Mouse (Mus musculus): ENCODE data around the gene Hoxa11.

Hoxa11 gene

DNA sequence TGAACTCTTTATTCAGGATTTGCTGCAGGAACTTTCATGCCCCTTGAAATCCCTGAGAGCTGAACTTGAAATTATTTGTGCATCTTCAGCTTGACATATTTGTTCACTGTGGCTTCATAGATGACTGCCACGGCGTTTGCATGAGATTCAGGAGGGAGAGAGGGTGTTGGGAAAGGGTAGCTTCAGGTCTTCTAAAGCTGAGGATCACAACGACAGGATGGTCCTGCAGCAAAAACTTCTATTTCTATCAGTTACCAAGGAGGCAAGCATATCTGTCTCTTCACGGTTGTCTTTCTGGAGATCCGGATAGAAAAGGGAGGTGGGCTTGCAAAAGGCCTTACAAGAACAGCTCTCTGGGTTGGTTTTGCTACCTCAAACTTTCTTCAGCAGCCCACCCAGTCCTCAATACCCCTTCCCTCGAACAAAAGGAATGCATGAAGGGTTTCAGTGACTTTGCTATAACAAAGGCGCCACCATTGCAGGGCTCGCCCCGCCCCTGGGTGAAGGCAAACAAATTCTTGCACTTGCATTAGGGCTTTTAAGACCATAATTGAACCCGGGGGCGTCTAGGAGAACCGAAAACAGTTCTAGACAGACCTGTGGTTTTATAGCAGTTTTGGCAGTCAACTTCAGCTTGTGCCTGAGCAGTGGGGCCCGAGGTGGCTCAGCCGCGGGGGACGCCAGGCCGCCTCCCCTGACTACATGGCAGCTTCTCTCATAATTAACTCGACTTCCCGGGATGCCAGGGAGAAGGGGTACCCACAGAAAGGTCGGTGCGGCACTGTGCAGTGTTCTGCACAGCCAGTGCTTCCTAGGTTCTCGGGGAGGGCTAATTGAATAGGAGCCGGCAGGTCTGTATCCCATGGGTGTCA lies 2.4 kb upstream of the Hoxa11 start:
- ATAC-seq (ENCODE audit: low TSS enrichment), result no peak

DNA sequence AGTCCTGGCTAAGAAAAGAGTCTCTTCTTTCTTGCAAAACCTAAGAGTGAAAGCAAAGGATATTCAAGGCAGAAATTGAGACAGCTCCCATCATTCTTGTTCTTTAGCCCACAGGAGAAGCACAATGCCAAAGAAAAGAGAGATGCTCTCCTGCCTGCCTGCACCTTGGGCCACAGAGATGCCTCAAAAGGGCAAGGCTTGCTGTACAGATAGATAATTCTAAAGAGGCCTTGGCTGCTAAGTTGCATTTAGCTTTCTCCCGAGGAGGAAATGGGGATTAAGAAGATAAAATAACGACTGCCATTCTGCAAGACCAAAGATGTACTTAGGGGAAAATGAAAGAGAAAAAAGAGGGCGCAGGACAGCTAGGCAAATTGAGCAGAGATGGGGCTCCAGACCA lies 1.3 kb upstream of the Hoxa11 start:
- ATAC-seq (ENCODE audit: low TSS enrichment), result no peak

DNA sequence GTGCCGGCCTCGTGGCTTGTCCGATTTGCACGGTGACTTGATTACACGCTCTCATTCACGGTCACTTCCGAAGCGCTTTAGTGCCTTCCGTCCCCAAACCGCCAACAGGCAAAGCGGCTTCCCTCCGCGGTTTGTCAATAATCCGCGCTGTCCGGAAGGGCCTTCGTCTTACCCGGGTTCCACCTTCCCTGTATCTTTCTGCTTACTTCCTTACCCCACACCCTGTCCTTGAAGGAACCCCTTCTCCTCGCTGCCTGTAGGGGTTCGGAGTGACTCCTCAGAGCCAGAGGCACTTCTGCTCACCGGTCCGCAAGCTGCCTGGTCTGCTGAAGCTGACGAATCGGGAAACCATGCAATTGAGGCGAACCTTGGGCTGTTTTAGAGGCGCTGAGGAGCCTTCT lies 793 bp upstream of the Hoxa11 start:
- no peak for ATAC-seq (ENCODE audit: low TSS enrichment)

DNA sequence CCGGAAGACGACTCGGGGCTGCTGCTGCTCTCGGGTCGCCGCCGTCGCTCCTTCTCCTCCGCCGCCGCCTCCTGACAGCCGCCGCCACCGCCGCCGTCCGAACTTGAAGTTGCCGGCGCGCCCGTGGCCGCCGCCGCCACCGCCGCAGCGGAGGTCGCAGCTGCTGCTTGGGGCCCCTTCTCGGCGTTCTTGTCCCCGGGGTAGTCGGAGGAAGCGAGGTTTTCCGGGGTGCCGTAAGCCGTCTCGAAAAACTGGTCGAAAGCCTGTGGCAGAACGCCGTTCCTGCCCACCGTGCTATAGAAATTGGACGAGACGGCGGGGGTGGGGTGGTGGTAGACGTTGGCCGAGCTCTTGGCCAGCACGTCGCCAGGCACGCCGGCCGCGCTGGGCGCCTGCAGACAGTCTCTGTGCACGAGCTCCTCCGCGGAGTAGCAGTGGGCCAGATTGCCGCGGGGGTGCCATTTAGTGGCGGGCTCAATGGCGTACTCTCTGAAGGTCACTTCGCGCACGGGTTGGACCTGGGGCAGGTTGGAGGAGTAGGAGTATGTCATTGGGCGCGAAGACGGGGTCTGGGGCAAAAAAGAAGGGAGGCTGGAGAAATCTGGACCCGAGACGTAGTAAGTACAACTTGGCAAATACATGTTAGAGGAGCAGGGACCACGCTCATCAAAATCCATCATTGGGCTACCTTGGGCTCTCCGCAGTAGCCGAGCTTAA lies 412 bp downstream of the Hoxa11 start:
- ATAC-seq (ENCODE audit: low TSS enrichment), result no peak

DNA sequence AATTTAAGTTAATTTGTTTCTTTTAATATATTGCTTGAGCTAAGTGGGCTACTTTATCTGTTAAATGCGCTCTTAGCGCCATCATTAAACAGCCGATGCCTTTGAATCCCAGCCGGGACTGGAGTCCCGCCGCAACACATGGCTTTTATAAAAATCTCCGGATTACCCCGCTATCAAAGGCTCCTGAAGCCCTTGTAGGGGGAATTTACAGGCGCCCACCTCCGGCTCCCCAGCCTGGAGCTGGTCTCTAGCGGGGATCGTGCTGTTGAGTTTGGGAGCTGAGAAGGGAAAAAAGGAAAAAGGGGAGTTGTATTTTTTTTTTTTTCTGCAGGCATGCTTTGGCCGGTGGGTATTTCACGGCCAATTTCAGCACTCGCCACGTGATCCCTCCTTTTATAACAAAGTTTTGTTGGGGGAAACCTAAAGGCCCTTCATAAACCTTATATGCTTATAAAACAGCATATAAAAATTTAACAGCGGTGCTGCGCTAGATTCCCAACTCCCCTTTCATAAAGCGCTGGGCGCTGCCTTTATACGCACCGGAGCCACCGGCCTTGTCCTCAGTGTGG lies 1.1 kb downstream of the Hoxa11 start:
- no peak for ATAC-seq (ENCODE audit: low TSS enrichment)

DNA sequence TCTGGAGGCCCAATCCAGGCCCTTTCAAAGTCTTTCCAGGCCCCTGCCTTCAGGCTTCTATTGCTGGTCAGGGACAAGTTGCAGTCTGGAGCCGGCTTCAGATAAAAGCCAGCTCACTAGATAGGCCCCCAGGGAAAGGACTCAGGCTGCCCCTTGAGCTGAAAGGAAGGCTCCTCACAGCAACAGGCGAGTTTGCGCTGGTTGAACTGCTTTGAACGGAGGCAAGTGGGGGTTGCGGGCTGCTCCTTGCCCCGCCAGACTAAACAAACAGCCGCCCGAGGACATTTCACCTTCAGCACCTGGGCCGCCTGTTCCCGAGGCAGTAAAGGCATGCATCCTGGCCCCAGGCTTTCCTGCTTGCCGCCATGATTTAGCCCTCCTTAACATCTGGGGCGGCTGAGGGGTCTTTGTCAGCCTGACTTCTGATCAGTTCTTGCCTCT lies 1.9 kb downstream of the Hoxa11 start:
- ATAC-seq (ENCODE audit: low TSS enrichment), result no peak

DNA sequence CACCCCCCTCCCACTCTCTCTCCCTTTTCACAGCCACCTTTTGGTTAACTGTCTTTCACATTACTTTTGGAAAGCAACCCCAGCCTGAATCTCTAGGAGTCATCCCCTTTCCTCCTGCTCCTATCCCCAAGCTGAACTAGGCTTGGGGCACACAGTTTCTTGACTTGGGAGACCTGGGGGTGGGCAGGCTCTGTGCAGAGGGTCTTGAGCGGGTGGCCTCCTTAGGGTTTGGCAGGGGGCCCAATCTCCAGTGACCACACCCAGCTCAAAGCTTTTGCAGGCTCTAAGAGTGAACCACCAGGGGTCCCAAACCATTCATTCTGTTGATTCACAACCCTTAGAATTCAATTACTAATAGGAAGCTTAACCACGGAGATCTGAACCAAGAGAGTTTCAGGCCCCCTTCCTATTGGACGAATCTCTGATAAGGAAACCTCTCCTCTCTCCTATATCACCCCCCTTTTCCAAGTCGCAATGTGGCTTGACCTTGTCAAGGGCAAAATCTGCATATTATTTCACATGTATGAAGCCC lies 2.7 kb downstream of the Hoxa11 start:
- ATAC-seq (ENCODE audit: low TSS enrichment), result no peak

DNA sequence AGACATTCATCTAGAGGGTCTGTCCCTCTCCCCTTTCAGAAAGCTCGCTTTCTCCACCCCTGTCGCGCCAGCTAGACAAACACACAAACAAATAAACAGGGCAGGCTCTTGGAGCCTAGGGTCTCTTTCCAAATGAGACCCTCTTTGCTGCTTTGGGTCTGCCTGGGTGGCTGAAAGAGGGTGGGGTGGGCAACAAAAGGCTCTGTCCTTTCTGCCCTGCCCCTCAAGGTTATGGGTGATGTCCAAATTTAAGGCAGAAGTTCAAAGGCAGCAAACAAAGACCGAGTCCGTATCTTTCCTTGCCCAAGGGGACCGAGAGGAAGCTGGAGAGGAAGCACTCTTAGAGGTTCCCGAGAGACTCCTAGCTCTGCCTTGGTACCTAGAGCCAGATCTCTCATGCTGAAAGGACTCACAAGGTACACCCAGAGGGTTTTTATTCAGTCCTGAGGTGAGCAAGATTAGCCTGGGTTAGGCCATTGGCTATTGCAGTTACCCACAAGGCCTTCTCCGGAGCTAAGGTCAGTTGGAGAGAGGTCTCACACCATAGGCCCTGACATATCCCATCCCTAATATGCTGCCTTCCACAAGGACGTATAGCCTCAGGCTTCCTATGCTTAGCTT lies 4.5 kb downstream of the Hoxa11 start:
- no peak for ATAC-seq (ENCODE audit: low TSS enrichment)

DNA sequence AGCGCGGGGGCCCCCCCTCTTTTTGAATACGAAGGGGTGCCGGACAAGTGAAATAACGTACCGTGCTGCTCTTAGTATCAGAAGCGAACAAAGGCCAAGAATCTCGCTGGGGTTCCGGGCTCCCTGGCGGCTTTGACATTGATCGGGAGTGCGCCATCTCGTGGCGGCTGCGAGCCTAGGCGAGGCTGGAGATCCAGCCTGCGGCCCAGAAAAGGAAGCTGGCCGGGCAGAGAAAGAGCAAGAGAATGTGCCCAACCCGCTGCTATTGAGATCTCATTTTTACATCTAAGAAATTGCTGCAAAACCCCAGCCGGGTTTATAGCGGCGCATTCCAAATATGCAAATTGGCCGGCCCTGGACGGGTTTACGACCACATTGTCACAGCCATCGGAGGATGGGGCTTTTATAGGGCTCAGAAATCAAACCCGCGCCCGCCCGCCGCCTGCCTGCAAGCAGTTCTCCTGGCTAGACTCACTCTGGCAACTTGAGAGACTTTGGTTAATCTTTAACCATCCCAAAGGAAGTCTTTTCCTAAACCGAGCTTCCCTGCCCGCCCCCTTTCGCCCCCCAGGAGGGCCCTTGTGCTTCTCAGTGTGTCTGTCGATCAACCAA lies 5.1 kb downstream of the Hoxa11 start, which contains the start of gene Hoxa10:
TSS of gene Hoxa10 (minus strand) at position 466 of the 612 bp plus-strand sequence.
- no peak for ATAC-seq (ENCODE audit: low TSS enrichment)

DNA sequence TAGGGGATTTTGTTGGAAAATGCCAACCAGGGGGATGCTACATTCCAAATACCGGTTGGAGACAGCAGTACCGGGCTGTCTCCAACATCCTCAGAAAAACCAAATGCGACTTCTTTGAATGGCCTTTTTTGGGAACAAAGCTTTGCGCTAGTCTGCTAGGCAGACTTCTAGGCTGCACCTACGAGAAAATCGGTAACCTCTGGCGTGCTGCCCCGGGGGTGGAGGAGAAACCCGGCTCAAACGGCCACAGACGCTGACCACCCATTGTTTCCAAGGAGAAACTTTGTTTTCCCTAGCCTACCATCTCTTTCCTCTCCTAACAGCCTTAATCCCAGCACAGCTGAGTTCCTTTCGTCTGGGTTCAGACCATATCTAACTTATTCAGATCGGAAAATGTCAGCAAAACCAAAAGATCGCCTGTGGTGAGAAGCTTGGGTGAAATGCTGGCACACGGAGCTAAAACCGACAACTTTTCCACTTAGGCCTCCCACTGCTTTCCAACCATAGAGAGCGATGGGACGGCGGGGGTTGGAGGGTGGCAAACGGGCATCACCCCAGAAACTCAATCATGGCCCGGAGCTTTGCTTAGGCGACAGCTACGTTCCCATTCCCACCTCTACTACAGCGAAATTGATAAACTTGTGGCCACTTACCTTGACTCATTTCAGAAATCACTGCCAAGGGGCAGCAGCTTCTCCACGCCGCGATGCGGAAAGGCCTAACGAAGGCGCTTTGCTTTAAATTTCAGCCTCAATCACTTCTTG lies 5.8 kb downstream of the Hoxa11 start:
- ATAC-seq (ENCODE audit: low TSS enrichment), result no peak

DNA sequence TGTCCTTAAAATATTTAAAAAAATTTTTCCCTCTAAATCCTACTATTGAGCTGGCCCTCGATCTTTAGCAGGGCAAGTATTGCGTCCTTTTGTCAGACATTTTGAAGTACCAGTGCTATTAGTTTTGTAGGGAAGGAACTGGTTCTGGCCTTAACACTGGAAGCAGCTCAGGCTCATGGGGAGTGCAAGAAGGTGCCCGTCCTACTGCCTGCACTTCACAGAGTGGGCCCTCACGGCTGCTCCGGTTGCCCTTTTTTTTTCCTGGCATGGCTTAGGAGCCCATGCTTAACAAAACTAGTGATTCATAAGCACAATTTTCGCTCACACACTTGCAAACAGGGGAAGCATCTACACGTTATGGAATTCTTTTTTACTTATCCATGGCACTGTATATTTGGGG lies 6.6 kb downstream of the Hoxa11 start:
- no peak for ATAC-seq (ENCODE audit: low TSS enrichment)

DNA sequence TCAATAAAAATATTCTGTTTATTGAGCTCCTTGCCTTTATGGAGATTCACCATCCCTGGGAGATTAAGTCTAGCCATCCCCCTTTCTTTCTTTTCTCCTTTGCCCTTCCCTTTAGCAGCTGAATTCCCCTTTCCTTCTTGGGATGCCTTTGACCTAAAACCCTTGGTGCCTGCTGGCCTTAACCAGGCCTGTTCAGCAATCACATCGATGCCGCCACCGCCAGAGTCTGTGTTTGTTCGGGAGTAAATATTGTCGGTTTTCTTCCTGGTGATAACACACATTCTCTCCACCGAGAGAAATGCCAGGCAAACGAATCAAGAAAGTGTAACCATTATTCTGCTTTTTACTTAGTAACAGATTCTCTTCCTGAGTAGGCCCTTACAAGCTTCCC lies 7.5 kb downstream of the Hoxa11 start:
- ATAC-seq (ENCODE audit: low TSS enrichment), result no peak

DNA sequence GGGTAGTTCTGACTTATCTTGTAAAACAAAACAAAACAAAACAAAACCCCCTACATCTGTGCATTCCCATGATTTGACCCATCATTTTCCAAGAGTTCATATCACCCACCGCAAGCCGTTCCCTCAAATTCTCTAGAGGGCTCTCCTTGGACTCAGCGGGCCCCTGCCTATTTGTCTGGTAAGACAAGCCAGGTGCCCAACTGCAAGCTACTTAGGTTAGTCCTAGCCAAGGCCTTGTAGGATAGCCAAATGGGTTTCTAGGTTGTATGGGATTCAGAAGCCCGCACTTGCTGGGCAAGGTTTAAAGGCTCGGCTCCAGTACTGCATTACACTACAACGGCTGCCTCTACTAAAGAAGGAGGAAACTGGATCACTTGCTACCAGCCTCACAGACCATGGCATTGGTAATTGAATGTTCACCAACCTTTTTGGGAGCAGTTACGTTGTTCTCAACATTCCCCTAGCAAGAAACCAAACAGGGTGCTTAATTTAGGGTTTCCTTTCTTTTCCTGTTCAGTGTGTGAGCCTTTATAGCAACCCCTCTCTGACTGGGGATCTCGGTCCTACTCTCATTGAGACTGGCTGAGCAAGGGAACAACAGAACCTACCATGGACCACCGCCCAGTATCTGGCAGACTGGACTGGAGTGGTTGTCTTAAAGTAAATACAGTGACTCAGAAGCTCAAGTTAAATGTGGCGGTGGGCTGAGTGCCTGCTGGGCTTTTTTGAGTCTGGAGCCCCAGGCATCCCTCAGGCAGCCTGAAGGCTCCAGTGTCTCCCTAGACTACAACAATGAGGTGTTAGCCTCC lies 8.1 kb downstream of the Hoxa11 start:
- ATAC-seq (ENCODE audit: low TSS enrichment), result no peak

DNA sequence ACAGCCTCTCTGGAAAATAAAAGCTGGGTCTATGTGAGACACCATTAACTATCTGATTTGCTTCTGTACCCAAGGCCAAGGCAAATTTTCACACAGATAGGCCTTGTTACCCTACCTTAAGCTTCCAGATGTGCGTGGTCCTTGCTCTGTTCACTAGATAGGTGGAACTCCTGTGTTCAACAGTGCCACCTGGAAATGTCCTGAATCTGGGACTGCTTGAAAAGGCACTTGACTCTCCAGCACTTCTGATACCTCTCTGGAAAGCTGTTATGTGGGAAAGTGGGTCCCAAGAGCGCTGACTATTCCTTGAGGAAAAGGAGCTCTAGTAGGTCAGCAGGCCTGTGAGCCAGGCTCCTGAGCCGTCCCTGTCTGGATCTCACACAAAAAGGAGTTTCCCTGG lies 8.8 kb downstream of the Hoxa11 start:
- no peak for ATAC-seq (ENCODE audit: low TSS enrichment)

DNA sequence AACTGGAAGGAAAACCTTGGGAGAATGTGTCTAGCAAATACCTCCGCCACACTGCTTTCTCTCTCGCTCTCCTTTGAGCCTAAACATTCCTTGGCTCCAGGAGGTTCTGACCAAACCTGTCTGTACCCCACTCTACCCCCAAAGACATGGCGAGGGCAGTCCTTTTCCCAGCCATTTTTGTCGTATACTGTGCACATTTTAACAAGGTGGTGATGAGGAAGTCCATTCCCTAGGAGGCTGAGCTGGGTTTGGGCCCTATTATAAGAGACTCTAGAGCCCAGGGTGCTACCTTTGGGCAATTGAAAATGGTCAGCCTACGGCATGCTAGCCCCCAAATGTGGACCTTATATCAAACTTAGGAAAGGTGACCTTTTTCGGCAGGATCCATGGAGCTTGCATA lies 9.7 kb downstream of the Hoxa11 start:
- no peak for ATAC-seq (ENCODE audit: low TSS enrichment)

DNA sequence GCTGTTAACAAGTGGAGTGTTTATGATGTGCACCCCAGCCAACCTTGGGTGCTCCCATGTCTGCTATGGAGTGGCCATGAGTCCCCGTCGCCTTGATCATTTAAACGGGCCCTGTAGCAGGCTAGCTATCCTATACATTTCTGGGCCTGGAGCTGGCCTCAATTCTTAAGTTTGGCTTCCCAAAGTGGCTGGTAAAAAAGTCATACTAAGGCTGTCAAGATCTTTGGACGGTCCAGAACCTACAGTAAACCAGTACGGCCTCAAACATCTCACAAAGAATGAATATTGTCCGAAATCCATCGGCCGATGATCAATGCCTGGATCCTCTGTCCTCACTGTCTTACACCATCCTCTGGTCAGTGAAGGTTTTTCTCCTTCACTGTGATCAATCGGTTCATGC lies 10.3 kb downstream of the Hoxa11 start:
- no peak for ATAC-seq (ENCODE audit: low TSS enrichment)

DNA sequence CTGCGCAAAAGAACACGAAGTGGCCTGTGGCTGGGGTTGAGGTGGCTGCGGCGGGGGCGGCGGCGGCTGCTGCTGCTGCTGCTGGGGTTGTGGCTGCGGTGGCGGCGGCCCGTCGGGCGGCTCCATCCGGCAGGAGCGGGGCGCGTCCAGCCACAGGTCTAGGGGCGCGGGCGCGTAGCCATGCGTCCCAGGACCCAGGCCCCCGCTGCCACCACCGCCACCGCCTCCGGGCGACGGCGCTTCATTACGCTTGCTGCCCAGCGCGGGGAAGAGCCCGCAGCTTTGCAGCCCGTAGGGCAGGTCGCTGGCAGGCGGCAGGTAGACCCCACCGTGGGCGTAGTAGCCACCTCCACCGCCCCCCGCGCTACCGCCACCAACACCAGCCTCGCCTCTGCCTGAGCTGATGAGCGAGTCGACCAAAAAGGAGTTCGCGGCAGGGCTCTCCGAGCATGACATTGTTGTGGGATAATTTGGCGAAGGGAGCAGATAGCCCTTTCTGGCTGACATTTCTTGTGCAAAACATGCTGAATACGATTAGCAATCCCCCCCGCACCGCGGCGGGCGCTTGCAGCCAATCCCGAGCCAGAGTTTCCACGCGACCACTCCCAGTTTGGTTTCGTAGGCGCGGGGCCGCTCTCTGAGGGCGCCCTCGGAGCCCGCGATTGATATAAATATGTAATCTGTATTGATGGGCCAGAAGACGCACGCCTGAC lies 11.0 kb downstream of the Hoxa11 start:
- ATAC-seq (ENCODE audit: low TSS enrichment), result no peak

DNA sequence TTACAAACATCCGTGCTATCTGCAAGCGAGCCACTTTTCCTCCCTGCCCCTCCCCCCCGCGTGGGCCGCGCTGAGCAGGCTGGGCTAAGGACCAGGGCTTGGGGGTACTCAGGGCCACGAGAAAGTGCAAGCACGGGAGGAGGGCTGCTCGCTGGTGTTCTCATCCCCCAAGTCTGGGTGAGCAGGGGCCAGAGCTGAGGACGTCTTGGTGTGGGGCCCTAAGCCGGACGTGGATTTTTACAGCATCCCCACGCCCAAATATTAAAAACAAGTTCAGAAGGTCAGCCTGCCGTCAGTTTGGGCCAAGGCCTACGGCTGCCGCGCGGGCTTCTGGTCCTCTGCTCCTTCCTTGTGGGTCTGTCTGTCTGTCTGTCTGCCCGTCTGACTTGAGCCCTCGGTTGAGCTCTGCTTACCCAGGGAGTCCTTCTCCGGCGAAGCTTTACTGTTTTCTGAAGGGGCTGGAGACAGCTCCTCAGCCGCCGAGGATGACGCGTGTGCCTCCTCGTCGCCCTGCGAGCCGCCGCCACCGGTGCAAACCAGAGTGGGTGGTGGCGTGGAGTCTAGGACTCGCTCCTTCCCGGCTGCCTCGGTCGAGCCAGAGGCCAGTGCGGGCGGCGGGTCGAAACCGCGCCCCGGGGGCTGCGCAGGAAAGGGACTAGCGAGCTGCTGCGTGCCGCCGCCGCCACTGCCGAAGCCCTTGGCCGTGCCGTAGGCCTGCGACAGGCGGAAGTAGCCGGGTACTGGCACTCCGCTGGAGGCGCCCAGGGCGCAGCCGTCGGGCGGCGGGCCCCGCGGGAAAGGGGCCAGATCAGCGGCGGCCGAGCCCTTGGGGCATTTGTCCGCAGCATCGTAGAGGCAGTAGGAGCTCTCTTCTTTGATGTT lies 11.8 kb downstream of the Hoxa11 start:
- no peak for ATAC-seq (ENCODE audit: low TSS enrichment)
